Mouse (Mus musculus): ENCODE measurements at regions not wholly inside any gene's neighbourhood (a gene's known extent, or its start where the extent isn't known, plus 50 kb on each side); places are given as distances from the start of the nearest gene placed in this dataset.

DNA sequence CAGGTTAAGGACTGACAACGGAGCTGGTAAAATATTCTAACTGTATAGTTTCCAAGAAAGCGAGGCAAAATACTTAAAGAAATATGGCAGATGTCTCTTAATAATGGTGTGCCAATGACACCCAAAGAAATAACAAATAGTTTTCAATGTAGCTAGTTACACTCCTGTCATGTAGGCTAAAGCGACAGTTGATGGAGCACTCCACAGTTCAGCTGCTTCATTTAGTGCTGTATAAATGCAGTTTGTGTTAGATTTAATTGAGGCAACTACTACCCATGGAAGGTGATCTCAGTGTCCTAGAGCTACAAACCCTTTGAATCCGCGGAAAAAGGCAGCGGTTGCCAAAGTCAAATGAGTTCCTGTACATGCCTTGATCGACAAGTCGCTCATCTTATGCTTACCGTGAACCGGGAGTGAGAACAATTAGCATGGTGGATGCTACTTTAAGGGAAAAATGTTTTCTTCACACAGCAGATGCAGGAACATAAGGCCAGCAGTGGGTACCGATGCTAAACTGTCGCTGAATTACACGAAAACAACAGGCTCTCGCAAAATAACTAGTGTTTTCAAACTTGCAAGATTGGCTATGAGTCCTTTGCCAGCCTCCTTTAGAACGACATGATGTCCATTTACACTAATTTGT lies 961.4 kb downstream of the Mat2b start:
- POLR2A ChIA-PET, result no interaction called here
- CTCF ChIA-PET, result no interaction called here

DNA sequence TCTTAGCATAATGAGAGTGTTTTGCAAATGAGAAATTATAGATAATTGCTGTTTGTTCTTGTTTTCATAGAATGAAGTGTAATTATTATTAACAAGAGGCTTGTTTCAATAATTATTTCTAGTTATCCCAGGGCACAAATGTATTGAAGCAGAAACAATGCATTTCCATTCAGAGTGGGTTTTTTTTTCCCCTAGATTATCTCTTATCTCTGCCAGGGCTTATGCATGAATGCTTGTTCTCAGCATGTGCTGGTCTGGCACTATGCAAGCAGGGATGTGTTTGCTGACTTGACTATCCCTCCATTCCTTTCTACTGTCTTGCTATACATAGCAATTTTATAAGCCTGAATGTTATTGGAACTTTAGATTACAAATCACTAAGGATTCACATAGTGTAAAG lies 971.4 kb downstream of the Mat2b start:
- ChIA-PET POLR2A (no interaction called here), CTCF (no interaction called here)

DNA sequence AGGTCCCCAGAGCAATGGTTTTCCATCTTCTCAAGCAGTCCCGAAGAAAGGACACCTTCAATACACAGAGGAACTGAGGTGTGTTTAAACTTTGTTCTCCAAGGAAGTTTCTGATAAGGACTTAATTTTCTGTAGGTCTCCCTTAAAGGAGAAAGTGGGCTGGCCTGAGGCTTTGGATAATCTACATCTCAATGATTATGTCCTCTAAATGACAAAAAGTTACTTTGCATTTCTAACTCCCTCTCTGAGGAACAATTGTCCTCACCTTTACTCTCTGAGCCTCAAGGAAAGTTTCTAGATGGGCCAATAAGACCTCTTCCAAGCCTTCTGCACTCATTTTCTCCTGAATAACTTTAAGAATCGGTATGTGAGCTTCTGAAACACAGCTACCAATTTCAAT lies 1016.5 kb downstream of the Mat2b start:
- POLR2A ChIA-PET, result interaction anchor here in 1 of 4 experiments (0.5 kb wide), 1 partner anchor 849 kb away, joined by 4 read pairs; no protein-coding TSS in a partner anchor
- CTCF ChIA-PET, result no interaction called here

DNA sequence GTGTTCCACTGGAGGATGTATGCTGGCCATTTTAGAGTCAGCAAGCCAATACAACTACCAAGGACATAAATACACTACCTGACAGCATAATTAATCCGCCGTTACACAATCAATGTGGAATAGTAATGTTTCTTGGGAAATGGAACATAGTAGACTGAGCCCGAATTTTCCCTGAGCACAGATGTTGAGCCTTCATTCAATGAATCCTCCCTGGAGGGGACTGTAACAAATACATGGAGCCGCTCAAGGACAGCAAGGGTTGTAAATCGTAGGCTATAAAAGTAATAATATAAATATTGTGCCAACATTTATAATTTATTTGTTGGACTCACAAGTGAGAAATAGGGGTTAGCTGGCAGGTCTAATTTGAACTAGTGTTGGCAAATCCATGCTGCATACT lies 1041.4 kb downstream of the Mat2b start:
- CTCF ChIA-PET, result no interaction called here

DNA sequence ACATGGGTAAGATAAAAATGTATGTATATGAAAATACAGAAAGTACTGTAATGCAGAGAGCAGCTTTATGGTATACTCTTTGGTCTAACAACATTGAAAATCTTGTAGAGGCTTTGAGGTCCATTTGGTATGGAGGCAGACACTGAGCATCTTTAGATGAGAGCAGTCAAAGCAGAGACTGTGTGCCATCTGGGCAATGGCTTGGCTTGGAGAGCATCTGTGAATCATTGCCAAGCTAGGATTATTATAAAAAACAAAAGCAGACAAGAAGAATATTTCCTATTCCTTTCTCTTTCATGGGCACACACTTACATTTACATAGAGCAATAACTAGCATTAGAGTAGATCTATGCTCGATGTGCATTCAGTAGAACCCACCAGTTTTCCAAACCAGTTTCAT lies 1075.6 kb downstream of the Mat2b start:
- ChIA-PET CTCF (no interaction called here), POLR2A (no interaction called here)

More for the DNA sequence above, 1041.4 kb downstream of the Mat2b start:
- POLR2A ChIA-PET, result no interaction called here

DNA sequence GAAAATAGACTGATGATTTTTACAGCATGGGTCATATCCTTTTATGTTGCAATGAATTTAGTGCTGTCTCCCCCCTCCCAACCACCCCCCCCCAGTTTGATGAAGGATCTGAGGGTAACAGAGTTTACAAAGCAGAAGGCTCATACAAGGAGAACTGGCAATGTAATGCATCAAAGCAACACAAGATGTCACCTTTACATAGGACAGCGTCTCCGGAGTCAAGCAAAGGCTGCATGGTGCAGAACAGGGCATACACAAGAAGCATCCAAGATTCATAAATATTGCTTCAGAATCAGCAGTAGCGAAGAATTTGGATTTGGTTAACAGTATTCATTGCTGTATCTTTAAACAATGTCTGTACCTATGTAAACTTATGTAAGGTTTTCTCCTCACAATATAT lies 1079.2 kb downstream of the Mat2b start:
- CTCF ChIA-PET, result no interaction called here
- POLR2A ChIA-PET, result no interaction called here

DNA sequence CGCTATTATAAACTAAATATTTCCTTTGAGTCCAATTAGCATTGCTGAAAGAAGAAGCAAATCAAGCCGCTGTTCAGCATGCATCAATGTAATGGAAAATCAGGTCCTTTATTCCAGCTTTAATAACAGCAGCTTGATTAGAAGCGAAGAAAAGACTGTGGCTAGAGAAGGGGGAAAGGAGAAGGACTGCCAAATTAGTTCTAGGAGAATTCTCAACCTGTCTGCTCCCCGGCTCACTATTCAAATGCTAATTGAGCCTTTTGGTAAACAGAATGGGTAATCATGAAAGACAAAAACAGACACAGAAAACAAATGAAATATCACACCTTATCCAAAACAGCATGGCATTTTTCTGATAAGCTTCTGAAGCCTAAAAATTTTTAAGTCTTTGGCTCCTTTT lies 1098.5 kb downstream of the Mat2b start:
- ChIA-PET POLR2A (interaction anchor here in 1 of 4 experiments (0.7 kb wide), 1 partner anchor 11 kb away, joined by 3 read pairs; no protein-coding TSS in a partner anchor), CTCF (interaction anchor here in 1 of 4 experiments (0.7 kb wide), 1 partner anchor 135 kb away, joined by 3 read pairs; no protein-coding TSS in a partner anchor)

DNA sequence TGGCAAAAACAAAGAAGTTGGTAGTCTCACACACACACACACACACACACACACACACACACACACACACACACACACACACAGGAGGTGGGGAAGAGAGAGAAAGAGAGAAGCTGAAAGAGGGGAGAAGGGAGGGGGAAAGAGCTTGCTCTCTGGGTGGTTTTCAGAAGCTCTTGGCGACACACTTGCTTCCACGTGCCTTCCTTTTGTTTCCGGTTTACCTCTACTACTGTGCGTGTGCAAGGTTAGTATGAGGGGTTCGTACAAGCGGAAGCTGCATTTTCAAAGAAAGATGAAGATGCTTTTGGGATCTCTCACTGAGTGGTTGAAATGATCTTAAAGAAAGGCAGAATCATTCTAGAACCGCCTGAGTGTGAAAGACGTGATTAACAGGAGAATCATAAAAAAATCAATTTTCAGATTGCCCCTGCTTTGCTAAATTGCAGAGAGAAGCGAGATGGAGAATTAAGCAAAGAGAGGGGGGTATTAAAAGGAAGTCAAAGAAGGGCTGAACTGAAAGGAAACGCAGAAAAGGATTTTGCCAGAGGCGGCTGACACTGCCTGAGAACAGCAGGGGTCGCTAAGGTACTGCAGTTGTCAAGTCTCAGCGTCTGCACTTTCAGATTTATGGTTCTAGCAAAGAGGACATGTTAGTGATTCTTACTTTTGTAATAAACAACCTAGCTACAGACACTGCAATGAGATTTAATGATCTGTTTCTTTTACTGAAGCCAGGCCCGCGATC lies 1106.2 kb downstream of the Mat2b start:
- ChIA-PET POLR2A (interaction anchor here in 2 of 4 experiments (0.6 to 0.8 kb wide), 2 partner anchors 118 to 158 kb away, joined by 3 read pairs; no protein-coding TSS in a partner anchor), CTCF (interaction anchor here in 2 of 4 experiments (0.5 to 0.9 kb wide), 2 partner anchors 22 to 533 kb away, joined by 4 to 12 read pairs; no protein-coding TSS in a partner anchor)

DNA sequence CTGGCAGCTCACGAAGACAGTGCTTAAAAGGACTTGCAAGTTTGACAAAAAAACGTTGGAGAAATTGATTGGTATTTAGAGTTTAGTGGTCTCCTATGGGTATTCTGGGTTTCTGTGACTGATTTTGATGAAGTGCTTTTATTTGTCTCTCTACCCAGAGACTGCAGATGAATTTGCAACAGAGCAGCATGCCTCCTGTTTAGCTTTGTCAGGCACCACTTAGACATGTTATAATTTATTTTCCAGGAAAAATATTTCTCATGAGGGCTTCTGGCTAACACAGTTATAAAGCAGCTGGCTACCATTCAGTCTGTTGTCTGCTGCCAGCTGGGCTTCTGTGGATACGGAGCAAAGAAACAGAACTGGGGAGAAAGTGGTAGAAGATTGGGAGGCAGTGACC lies 1136.7 kb downstream of the Mat2b start:
- ChIA-PET POLR2A (no interaction called here), CTCF (no interaction called here)

DNA sequence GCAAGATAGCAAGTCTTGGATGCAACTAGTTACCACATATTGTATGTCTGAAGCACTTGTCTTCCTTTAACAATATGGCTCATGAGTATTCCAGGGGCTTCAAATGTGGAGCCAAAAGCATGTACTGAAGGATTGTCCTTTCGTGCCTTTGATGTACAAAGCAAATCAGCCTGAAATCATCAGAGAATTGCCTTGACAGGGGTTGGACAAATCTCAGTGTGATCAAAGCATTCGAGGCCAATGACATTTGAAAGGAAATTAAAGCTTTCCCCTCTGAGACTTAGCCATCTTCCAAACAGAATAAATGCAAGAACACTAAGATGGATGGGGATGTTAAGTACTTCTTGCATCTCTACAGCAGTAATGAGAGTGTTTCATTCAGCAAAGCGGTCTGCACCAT lies 1144.9 kb downstream of the Mat2b start:
- ChIA-PET POLR2A (no interaction called here), CTCF (no interaction called here)

DNA sequence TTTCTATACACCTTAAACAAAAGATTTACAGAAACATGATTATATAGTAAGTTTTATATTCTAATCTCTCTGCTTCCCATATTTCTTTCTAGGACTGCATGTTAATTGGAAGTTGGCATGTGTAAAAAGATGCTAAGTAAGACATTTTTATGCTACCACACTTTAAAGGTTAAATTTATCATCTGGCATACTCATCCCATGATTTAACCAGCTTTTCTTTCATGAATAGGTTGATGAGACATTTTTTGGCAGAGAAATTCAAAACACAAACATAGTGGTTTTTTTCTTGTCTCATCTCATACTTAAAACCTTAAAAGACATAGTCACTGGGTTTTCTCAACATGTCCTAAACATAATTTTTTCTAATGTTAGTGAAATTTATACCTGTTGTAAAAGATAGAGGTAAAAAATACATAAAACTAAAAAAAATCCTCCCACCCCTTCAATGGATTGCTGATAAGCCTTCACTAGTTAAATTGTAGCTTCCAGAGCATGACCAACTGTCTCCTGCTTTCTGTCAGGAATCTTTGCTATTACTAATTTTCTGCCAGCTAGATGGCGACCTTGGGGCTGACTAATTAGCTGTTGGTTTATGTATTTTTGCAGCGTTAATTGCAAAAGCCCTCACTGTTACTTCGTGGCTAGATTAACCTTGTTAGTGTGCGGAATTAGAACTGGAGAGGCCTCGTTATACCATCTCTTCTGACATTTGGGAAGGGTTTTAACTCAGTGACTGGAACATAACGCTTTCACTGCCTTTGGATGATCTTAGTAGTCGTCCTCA lies 1169.9 kb downstream of the Mat2b start:
- ChIA-PET CTCF (no interaction called here), POLR2A (no interaction called here)

DNA sequence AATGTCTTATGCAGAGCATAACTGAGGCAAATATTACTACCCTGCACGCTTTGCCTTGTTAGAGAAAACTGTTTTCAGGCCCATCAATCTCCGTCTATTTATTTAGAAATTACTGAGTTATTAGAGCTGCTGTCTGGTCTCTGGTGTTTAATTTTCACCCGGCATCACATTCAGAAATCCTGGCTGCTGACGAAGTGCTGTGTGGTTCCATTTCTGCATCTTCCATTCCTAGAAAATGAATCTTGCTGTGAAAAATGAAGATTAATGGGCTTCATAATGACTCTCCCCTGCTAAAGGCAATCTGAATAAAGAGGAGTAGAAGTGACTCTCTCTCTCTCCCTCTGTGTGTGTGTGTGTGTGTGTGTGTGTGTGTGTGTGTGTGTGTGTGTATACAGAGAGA lies 1199.8 kb downstream of the Mat2b start:
- ChIA-PET CTCF (no interaction called here), POLR2A (no interaction called here)

DNA sequence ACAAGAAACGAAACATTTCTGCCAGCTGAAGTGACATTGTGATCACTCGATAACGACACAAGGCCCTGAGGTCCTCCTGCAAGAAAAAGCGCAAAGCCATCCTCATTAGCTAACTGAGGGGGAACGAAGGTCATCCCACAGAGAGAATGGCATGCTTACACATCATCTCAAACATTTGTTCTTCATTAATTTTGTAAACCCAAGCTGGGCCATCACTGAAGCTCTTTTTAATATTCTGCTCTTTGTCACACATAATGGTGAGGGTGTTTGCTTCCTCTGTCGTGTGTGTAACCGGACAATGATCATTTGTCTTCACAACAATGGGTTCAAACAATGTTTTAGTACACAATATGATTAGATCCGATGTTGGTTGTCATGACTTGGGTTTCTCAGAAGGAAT lies 1217.9 kb downstream of the Mat2b start:
- ChIA-PET CTCF (no interaction called here), POLR2A (no interaction called here)

DNA sequence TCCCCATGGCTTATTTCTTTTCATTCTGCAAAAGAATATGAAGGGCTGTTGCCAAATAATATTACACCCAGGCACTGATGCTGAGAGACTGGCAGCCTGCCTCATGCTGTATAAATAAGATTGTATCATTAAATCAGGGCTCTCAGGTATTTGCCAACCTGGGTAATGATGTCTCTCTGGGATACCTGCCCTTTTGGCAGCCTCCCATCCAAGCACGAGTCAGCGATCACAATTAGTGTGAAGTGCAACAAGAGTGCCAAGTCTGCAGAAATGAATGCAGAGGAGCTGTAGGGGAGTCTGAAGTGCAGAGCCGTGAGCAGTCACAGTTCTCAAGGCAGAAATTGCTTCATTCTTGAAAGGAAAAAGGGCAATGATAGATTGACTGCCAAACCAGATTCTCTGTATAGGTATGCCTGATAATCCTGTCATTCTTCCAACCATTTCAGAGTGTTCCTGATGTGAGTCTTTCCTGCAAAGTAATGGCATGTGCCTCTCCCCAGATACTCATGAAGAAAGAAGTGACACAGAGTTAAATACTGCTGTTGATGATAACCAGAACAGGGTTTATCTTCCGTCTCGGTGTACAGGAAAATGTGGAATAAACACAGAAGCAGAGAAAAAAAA lies 1241.6 kb downstream of the Mat2b start:
- CTCF ChIA-PET, result no interaction called here
- POLR2A ChIA-PET, result interaction anchor here in 1 of 4 experiments (0.6 kb wide), 2 partner anchors 369 to 1164 kb away, joined by 5 to 7 read pairs; no protein-coding TSS in a partner anchor

DNA sequence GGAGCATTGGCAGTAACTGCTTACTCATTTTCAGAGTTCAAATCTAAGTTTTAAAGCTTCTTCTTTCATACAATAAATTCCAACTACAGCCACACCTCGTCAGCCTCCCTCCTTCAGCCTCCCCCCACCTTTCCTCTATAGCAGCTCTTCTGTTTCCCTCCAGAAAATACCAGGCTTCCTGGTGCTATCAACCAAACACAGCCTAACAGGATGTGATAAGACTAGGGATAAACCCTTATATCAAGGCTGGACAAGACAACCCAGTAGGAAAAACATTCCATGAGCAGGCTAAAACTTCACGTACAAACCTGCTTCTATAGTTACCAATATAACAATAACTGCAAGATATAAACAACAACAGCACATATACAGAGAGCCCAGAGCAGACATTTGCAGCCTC lies 1248.6 kb downstream of the Mat2b start:
- ChIA-PET CTCF (no interaction called here), POLR2A (no interaction called here)

DNA sequence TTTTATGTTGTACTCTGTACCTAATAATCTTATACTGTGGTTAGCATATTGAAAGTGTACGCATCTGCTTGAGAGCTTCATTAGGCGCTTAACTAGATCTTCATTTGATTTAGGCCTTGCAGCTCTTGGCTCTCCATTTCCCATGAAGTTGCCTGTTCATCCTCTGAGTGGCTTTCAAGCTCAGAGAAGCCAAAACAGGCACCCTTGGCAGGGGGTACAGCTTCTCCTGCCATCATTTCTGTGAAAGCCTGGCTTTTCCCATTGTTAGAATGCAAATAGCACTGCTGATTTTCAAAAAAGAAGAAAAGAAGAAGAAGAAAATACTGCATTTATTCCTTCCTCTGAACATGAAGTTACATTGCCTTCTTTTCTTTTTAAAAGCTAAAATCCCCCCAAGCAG lies 1283.3 kb downstream of the Mat2b start:
- ChIA-PET CTCF (interaction anchor here in 1 of 4 experiments (0.7 kb wide), 1 partner anchor 30 kb away, joined by 4 read pairs; no protein-coding TSS in a partner anchor), POLR2A (no interaction called here)

DNA sequence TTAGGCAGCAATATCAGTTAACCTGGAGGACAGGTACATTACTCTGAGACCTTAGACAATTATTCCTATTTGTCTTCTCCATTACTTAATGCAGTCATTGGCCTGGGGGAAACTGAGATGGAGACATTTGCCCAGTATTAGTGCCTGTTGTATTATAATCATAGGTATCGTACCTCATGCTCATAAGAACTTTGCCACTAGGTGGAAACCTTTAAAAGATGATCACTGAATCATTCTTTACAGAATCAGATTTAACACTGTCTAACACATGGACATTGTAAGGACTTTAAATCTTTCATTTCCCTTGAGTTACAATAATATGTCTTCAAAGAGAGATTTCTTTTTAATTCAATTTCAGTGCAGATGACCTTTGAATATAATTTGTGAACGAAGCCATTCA lies 1283.8 kb downstream of the Mat2b start:
- ChIA-PET CTCF (no interaction called here), POLR2A (no interaction called here)

DNA sequence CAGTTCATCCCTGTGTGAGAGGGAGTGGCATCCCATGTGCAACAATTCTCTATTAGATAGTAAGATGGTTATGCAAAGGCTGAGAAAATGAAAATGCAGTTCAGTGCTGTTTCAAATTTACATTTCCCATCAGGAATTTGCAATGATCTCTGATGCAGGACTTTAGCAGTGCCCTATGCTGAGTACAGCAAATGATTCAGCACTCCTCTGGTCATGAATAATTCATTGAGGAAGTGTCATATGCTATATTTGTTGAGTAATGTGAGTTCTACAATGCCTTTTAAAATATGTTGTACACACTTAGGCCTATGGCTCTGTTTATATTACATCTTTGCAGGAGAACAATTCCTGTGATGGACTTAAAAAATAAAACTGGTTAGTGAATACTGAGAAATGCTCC lies 1330.2 kb downstream of the Mat2b start:
- POLR2A ChIA-PET, result no interaction called here
- CTCF ChIA-PET, result no interaction called here

DNA sequence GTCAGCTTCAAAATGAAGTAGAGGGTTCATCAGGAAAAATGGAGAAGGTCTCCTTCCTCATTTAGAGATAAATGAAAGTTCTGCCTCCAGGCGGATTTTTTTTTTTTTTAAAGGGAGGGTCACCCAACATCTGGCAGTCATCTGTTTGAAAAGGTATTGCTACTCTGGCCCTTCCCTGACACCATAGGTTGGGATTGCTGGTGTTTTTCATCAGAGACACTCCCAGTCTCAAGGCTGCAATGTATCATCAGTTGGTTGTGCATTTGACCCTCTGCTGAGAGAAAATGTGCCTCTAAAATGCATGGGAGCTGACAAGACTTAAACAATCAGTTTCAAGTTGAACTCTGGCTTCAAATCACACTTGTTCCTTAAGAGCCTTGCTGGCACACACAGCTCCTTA lies 1344.4 kb downstream of the Mat2b start:
- POLR2A ChIA-PET, result no interaction called here
- CTCF ChIA-PET, result no interaction called here

Measured in embryonic stem cell, embryonic (primary cell).